Mouse (Mus musculus): ENCODE measurements around the gene Slc47a2.

DNA sequence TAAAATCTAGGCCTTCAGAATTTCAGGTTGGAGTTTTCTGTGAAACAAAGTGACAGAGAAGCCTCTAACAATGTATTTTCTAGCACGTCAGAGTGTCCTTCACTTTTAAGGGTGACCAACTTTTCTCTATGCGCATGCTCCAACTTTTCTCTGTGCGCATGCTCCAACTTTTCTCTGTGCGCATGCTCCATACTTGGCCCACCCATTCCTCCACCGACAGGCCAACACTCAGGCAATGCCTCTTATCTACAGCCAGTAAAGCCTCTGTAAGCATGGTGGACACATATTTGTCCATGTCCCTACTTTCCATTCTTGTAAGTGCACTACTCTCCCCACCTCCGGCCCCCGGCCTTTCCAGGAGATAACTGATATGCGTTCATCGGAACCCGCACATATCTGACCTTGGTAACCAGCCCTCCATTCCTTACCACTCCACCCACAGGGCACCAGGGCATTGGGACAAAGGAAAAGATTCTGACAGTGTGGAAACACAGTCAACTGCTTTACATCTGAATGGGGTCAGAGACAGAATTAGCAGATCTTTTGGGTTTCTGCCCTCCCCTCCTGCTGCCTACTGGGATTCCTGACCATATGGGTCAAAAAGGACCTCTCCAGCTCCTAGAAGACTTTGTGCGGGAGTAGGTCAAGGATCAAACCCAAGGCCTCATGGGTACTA is 19.0 kb upstream of the Slc47a2 start:
- TF ChIP-seq CTCF (IDR thresholded peaks at IDR 0.05) (no peak), EP300 (IDR thresholded peaks at IDR 0.05) (no peak)

All from lung, postnatal 0 days (tissue).